Mouse (Mus musculus): Measurements from ENCODE around the gene Igsf9b. TPM values are rescaled to one million over a fixed set of nuclear protein-coding genes. Genes with fewer than 3 reads are reported as not detected.

The Igsf9b gene
- polyA plus RNA-seq, 1 experiment from 2014 or later: 9.9 TPM

GRCm38 (mm10) chr9:27308561-27308960 is 9.6 kb downstream of the Igsf9b start:
- Histone ChIP-seq H3K27ac (peak overlapping the region; percentile 76), H3K36me3 (replicated peaks) (peaks cover 14% of the 10 kb centered on the region), H3K4me1 (peaks cover 53% of the 10 kb centered on the region), H3K4me2 (no peak overlapping the region), H3K4me3 (replicated peaks) (no peak overlapping the region), H3K9ac (no peak overlapping the region), H3K9me3 (no peaks in the 10 kb centered on the region), H3K27me3 (no peaks in the 10 kb centered on the region; the same call in 1 of the 2 replicates)
- peak; percentile 86 for ATAC-seq (ENCODE audit: low FRiP score)
- WGBS: 25% methylated on average over 6 of the region's 6 CpGs

- Histone ChIP-seq H3K9ac (no peak overlapping the region), H3K4me1 (peaks cover 40% of the 10 kb centered on the region)
Measured at GRCm38 (mm10) chr9:27310005-27310404, 11.0 kb downstream of the Igsf9b start.

GRCm38 (mm10) chr9:27313427-27313826 is 14.4 kb downstream of the Igsf9b start:
- no peak for ATAC-seq (ENCODE audit: low FRiP score)
- Histone ChIP-seq H3K27me3 (no peaks in the 10 kb centered on the region), H3K9ac (no peak overlapping the region), H3K4me2 (no peak overlapping the region), H3K36me3 (replicated peaks) (peaks cover 22% of the 10 kb centered on the region), H3K27ac (no peak overlapping the region), H3K4me3 (replicated peaks) (no peak overlapping the region), H3K4me1 (peaks cover 8% of the 10 kb centered on the region), H3K9me3 (no peaks in the 10 kb centered on the region)
- 95% methylated on average over 5 of the region's 5 CpGs for WGBS

More at GRCm38 (mm10) chr9:27310005-27310404, 11.0 kb downstream of the Igsf9b start:
- Histone ChIP-seq H3K27me3 (no peaks in the 10 kb centered on the region), H3K27ac (no peak overlapping the region), H3K4me2 (no peak overlapping the region), H3K36me3 (replicated peaks) (peaks cover 14% of the 10 kb centered on the region), H3K4me3 (replicated peaks) (no peak overlapping the region), H3K9me3 (no peaks in the 10 kb centered on the region)
- WGBS: 74% methylated on average over 4 of the region's 4 CpGs
- ATAC-seq (ENCODE audit: low FRiP score): no peak

- 99% methylated on average over 8 of the region's 8 CpGs for WGBS
- Histone ChIP-seq H3K9me3 (no peaks in the 10 kb centered on the region), H3K4me3 (replicated peaks) (no peak overlapping the region), H3K36me3 (replicated peaks) (peaks cover 54% of the 10 kb centered on the region), H3K4me2 (no peak overlapping the region), H3K27ac (no peak overlapping the region), H3K9ac (no peak overlapping the region), H3K4me1 (no peaks in the 10 kb centered on the region), H3K27me3 (no peaks in the 10 kb centered on the region)
- no peak for ATAC-seq (ENCODE audit: low FRiP score)
Measured at GRCm38 (mm10) chr9:27321267-27321666, 22.3 kb downstream of the Igsf9b start.

- Histone ChIP-seq H3K9ac (no peak overlapping the region), H3K4me3 (replicated peaks) (no peak overlapping the region), H3K4me2 (no peak overlapping the region), H3K36me3 (replicated peaks) (peaks cover 56% of the 10 kb centered on the region), H3K9me3 (no peaks in the 10 kb centered on the region), H3K4me1 (no peaks in the 10 kb centered on the region), H3K27me3 (no peaks in the 10 kb centered on the region), H3K27ac (no peak overlapping the region)
- WGBS: 85% methylated on average over 7 of the region's 7 CpGs
- ATAC-seq (ENCODE audit: low FRiP score): no peak
Measured at GRCm38 (mm10) chr9:27322277-27322676, 23.3 kb downstream of the Igsf9b start.

DNA sequence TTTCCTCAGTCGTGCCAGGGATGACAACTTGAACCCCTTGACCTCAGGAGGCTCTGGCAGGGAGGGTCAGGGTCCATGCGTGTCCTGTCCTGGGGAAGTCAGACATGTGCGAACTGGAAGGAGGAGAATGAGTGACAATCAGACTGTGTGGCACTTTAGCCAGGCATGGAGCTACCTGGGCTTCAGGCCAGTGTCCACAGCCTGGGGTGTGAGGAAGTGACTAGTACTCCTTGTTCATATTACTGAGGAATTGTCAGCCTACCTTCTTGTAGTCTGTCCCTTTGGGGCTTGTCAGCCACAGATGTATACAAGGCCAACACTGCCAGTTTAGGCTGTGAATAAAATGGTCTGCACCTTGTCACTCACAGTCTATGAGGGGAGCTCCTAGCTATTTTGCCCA is 24.4 kb downstream of the Igsf9b start:
- H3K27ac ChIP-seq: no peak overlapping the region
- peaks cover 54% of the 10 kb centered on the region for H3K36me3 ChIP-seq (replicated peaks)
- no peak overlapping the region for H3K9ac ChIP-seq
- WGBS: 87% methylated on average over 3 of the region's 3 CpGs
- H3K4me2 ChIP-seq: no peak overlapping the region
- no peak overlapping the region for H3K4me3 ChIP-seq (replicated peaks)
- no peaks in the 10 kb centered on the region for H3K27me3 ChIP-seq
- H3K4me1 ChIP-seq: no peaks in the 10 kb centered on the region
- no peaks in the 10 kb centered on the region for H3K9me3 ChIP-seq
- no peak for ATAC-seq (ENCODE audit: low FRiP score)

- H3K27ac ChIP-seq: no peak overlapping the region
- no peak overlapping the region for H3K4me3 ChIP-seq (replicated peaks)
- H3K9ac ChIP-seq: no peak overlapping the region
- WGBS: 56% methylated on average over 2 of the region's 2 CpGs
- 0 out of 2 replicates have a peak, but pooled peaks have one; percentile 46 for ATAC-seq (ENCODE audit: low FRiP score)
- no peaks in the 10 kb centered on the region for H3K27me3 ChIP-seq
- H3K4me2 ChIP-seq: no peak overlapping the region
- H3K36me3 ChIP-seq (replicated peaks): peaks cover 58% of the 10 kb centered on the region
- no peaks in the 10 kb centered on the region for H3K9me3 ChIP-seq
- no peaks in the 10 kb centered on the region for H3K4me1 ChIP-seq
Measured at GRCm38 (mm10) chr9:27325920-27326319, 26.9 kb downstream of the Igsf9b start.

DNA sequence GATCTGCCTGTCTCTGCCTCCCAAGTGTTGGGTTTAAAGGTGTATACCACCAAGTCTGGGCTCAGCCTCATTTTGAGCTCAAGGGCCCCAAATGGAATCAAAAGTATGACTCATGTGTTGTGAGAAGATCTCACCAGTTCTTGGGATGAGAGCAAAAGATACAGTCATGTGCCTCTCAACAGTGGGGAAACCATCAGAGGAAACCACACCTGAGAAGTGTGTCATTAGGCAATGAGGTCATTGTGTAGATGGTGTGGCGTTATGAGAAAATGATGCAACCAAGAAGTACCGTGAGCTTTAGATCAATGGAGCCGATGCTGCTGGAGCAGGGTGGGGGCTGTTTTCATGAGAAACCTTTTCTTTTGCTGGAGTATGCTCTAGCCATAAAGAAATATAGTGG is 28.6 kb downstream of the Igsf9b start:
- Histone ChIP-seq H3K27me3 (no peaks in the 10 kb centered on the region), H3K9ac (no peak overlapping the region), H3K4me1 (no peaks in the 10 kb centered on the region), H3K4me2 (no peak overlapping the region), H3K4me3 (replicated peaks) (no peak overlapping the region), H3K9me3 (no peaks in the 10 kb centered on the region), H3K27ac (no peak overlapping the region), H3K36me3 (replicated peaks) (peaks cover 62% of the 10 kb centered on the region)
- WGBS: 92% methylated on average over 3 of the region's 3 CpGs
- ATAC-seq (ENCODE audit: low FRiP score): no peak

GRCm38 (mm10) chr9:27330374-27330773 is 31.4 kb downstream of the Igsf9b start:
- WGBS: 86% methylated on average over 4 of the region's 4 CpGs
- Histone ChIP-seq H3K27ac (no peak overlapping the region), H3K4me2 (no peak overlapping the region), H3K27me3 (no peaks in the 10 kb centered on the region), H3K9me3 (no peaks in the 10 kb centered on the region), H3K4me3 (replicated peaks) (no peak overlapping the region), H3K9ac (no peak overlapping the region), H3K36me3 (replicated peaks) (peaks cover 65% of the 10 kb centered on the region), H3K4me1 (peaks cover 5% of the 10 kb centered on the region; the same call in 1 of the 2 replicates)
- ATAC-seq (ENCODE audit: low FRiP score): no peak

GRCm38 (mm10) chr9:27331538-27331937 is 32.5 kb downstream of the Igsf9b start:
- no peak overlapping the region for H3K4me3 ChIP-seq (replicated peaks)
- H3K4me2 ChIP-seq: no peak overlapping the region
- H3K9me3 ChIP-seq: no peaks in the 10 kb centered on the region
- H3K36me3 ChIP-seq (replicated peaks): peaks cover 77% of the 10 kb centered on the region
- peaks cover 5% of the 10 kb centered on the region; the same call in 1 of the 2 replicates for H3K4me1 ChIP-seq
- H3K9ac ChIP-seq: no peak overlapping the region
- ATAC-seq (ENCODE audit: low FRiP score): no peak
- WGBS: 97% methylated on average over 7 of the region's 7 CpGs
- H3K27ac ChIP-seq: no peak overlapping the region
- no peaks in the 10 kb centered on the region for H3K27me3 ChIP-seq

DNA sequence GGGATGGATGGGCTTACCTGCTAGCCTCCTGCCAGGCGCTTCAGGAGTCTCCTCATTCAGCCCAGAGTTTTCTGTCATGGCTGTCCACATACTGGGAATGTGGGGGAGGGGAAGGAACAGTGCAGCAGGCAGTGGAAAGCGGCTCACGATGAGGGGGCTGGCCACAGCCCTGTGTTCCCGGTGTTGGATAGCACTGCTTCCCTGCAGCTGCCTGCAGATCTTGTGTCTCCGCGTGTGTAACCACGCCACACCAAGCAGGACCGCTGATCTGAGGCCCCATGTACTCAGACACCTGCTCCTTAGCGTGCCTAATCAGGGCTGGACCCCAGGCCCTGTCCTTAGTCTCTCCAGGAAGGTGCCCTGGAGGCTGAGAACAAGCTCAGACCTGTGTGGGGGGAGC is 35.9 kb downstream of the Igsf9b start:
- Histone ChIP-seq H3K4me2 (no peak overlapping the region), H3K27ac (no peak overlapping the region), H3K4me3 (replicated peaks) (no peak overlapping the region), H3K4me1 (peaks cover 5% of the 10 kb centered on the region; the same call in 1 of the 2 replicates), H3K36me3 (replicated peaks) (peaks cover 58% of the 10 kb centered on the region), H3K27me3 (no peaks in the 10 kb centered on the region), H3K9me3 (no peaks in the 10 kb centered on the region), H3K9ac (no peak overlapping the region)
- no peak for ATAC-seq (ENCODE audit: low FRiP score)
- 87% methylated on average over 9 of the region's 9 CpGs for WGBS

- H3K4me1 ChIP-seq: peaks cover 5% of the 10 kb centered on the region; the same call in 1 of the 2 replicates
- H3K27ac ChIP-seq: no peak overlapping the region
- H3K9me3 ChIP-seq: no peaks in the 10 kb centered on the region
- no peak overlapping the region for H3K4me2 ChIP-seq
- 0 out of 2 replicates have a peak, but pooled peaks have one; percentile 24 for ATAC-seq (ENCODE audit: low FRiP score)
- H3K27me3 ChIP-seq: no peaks in the 10 kb centered on the region
- peaks cover 49% of the 10 kb centered on the region for H3K36me3 ChIP-seq (replicated peaks)
- H3K9ac ChIP-seq: no peak overlapping the region
- H3K4me3 ChIP-seq (replicated peaks): no peak overlapping the region
- 91% methylated on average over 4 of the region's 4 CpGs for WGBS
Measured at GRCm38 (mm10) chr9:27336962-27337636, 38.1 kb downstream of the Igsf9b start.

DNA sequence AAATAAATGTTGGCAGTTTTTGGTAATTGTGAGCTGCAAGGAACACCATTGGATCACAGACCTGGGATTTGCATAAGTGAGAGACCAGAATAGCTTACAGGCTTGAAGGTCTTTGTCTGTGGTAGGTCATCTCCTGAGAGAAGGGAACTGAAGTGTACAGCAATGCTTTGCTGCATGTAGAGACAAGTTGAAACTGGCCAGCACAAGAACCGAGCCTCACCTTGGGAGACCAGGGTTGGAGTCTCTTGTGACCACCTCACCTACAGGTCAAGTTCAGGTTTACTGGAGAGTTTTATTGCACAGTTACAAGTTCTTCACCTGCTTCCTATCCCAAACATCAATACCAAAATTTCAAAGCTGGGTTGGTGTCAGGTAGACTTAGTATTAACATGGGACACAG is 40.2 kb downstream of the Igsf9b start:
- no peak for ATAC-seq (ENCODE audit: low FRiP score)
- WGBS: 95% methylated on average over 1 of the region's 1 CpGs

More for the DNA sequence above, 40.2 kb downstream of the Igsf9b start:
- Histone ChIP-seq H3K4me1 (peaks cover 5% of the 10 kb centered on the region; the same call in 1 of the 2 replicates), H3K4me3 (replicated peaks) (no peak overlapping the region), H3K27ac (no peak overlapping the region), H3K27me3 (no peaks in the 10 kb centered on the region), H3K4me2 (no peak overlapping the region), H3K9me3 (no peaks in the 10 kb centered on the region), H3K36me3 (replicated peaks) (peaks cover 48% of the 10 kb centered on the region), H3K9ac (no peak overlapping the region)

All from forebrain, embryonic 12.5 days (tissue).